Mouse (Mus musculus): ENCODE measurements around the gene Gbgt1. TPM values are rescaled to one million over a fixed set of nuclear protein-coding genes. Genes with fewer than 3 reads are reported as not detected.

Gbgt1 gene
- polyA plus RNA-seq, 1 experiment = 2.5 TPM

DNA sequence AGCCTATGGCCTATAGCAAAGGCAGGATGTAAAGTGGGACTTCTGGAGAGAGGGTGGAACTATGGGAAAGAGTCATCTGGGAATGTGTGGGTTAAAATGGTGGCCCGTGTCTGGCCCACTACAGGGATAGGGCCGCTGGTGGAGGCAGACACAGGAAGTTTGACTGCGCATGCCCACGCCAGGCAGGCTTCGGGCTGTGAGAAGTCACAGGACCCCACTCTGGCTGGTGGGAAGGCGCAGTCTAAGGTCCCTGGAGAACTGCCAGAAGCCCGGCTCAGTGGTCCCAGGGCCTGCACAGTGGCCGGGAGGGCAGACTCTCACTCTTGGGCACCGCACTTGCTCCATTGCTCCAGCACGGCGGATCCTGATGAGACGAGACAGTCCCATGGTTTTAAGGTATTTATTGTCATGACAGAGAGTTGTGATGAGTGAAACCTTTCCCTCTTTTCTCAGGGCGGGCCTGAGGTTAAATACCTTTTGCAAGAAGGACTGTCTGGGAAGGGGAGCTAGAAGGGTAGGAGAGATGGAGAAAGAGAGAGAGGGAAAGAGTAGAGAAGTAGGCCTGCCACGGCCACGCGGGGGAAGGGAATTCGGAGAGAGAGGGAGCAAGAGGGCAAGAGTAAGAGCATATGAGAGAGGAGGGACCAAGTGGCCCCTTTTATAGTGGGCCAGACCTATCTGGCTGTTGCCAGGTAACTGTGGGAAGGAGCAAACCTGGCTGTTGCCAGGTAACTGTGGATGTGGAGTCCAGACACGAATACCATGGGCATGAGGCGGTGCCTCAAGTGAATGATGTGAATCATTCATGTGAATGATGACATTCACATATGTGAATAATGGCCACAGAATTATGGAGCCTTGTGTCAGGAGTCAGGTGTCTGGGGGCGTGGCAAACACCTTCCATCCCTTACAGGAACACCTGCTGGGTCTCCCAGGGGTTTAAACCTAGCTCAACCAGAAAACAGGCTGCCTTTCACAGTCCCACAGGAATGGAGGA lies 17.2 kb upstream of the Gbgt1 start:
- Histone ChIP-seq H3K27me3 (ENCODE audit: control insufficient read depth, insufficient read depth, low read length) (no peaks in the 10 kb centered on the region), H3K4me1 (replicated peaks; ENCODE audit: control insufficient read depth, insufficient read depth, low read length) (no peaks in the 10 kb centered on the region), H3K36me3 (ENCODE audit: control insufficient read depth, insufficient read depth, low read length) (no peaks in the 10 kb centered on the region), H3K4me3 (ENCODE audit: control insufficient read depth, insufficient read depth, low read length) (no peak overlapping the region), H3K27ac (ENCODE audit: control insufficient read depth, insufficient read depth, low read length) (no peak overlapping the region)
- TF ChIP-seq POLR2A (IDR thresholded peaks at IDR 0.05; ENCODE audit: control insufficient read depth, extremely low read depth, insufficient read depth, low read length, poor library complexity) (no peak), CTCF (IDR thresholded peaks at IDR 0.05; ENCODE audit: borderline replicate concordance, control insufficient read depth, extremely low read depth, insufficient read depth, low read length, poor library complexity) (no peak)
- 89% methylated on average over 20 of the region's 20 CpGs for WGBS
- no peak for DNase-seq

GRCm38 (mm10) chr2:28483861-28484260 lies 12.8 kb upstream of the Gbgt1 start:
- no peak for DNase-seq
- Histone ChIP-seq H3K27me3 (ENCODE audit: control insufficient read depth, insufficient read depth, low read length) (no peaks in the 10 kb centered on the region), H3K36me3 (ENCODE audit: control insufficient read depth, insufficient read depth, low read length) (no peaks in the 10 kb centered on the region), H3K4me1 (replicated peaks; ENCODE audit: control insufficient read depth, insufficient read depth, low read length) (no peaks in the 10 kb centered on the region), H3K27ac (ENCODE audit: control insufficient read depth, insufficient read depth, low read length) (no peak overlapping the region), H3K4me3 (ENCODE audit: control insufficient read depth, insufficient read depth, low read length) (no peak overlapping the region)
- 82% methylated on average over 2 of the region's 2 CpGs for WGBS
- TF ChIP-seq POLR2A (IDR thresholded peaks at IDR 0.05; ENCODE audit: control insufficient read depth, extremely low read depth, insufficient read depth, low read length, poor library complexity) (no peak), CTCF (IDR thresholded peaks at IDR 0.05; ENCODE audit: borderline replicate concordance, control insufficient read depth, extremely low read depth, insufficient read depth, low read length, poor library complexity) (no peak)

DNA sequence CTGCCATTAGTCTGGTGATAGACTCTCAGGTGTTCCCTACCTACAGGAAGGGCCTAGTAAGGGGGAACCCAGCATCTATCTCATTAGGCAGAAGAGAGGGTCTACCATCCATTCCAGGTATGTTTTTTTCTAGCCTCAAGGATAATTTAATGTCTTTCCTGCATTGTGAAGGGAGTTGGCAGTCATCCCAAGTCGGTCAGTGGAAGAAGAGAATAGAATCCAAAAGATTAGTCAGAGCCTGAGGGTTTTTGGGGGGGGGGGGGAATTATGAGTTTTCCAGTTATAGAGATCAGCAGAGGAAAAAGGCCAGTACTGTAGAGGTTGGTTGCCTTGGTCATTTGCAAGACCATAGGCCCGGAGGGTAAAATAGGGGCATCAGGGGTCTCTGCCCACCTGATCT lies 2.2 kb upstream of the Gbgt1 start:
- TF ChIP-seq POLR2A (IDR thresholded peaks at IDR 0.05; ENCODE audit: control insufficient read depth, extremely low read depth, insufficient read depth, low read length, poor library complexity) (no peak), CTCF (IDR thresholded peaks at IDR 0.05; ENCODE audit: borderline replicate concordance, control insufficient read depth, extremely low read depth, insufficient read depth, low read length, poor library complexity) (no peak)
- no peak for DNase-seq
- Histone ChIP-seq H3K36me3 (ENCODE audit: control insufficient read depth, insufficient read depth, low read length) (no peaks in the 10 kb centered on the region), H3K4me1 (replicated peaks; ENCODE audit: control insufficient read depth, insufficient read depth, low read length) (no peaks in the 10 kb centered on the region), H3K27ac (ENCODE audit: control insufficient read depth, insufficient read depth, low read length) (no peak overlapping the region), H3K4me3 (ENCODE audit: control insufficient read depth, insufficient read depth, low read length) (no peak overlapping the region), H3K27me3 (ENCODE audit: control insufficient read depth, insufficient read depth, low read length) (no peaks in the 10 kb centered on the region)
- WGBS = 96% methylated on average over 2 of the region's 2 CpGs

GRCm38 (mm10) chr2:28495207-28495756 lies 1.4 kb upstream of the Gbgt1 start:
- DNase-seq = no peak
- no peaks in the 10 kb centered on the region for H3K27me3 ChIP-seq (ENCODE audit: control insufficient read depth, insufficient read depth, low read length)
- no peaks in the 10 kb centered on the region for H3K36me3 ChIP-seq (ENCODE audit: control insufficient read depth, insufficient read depth, low read length)
- no peak overlapping the region for H3K27ac ChIP-seq (ENCODE audit: control insufficient read depth, insufficient read depth, low read length)
- TF ChIP-seq POLR2A (IDR thresholded peaks at IDR 0.05; ENCODE audit: control insufficient read depth, extremely low read depth, insufficient read depth, low read length, poor library complexity) = no peak
- TF ChIP-seq CTCF (IDR thresholded peaks at IDR 0.05; ENCODE audit: borderline replicate concordance, control insufficient read depth, extremely low read depth, insufficient read depth, low read length, poor library complexity) = no peak
- H3K4me1 ChIP-seq (replicated peaks; ENCODE audit: control insufficient read depth, insufficient read depth, low read length) = no peaks in the 10 kb centered on the region
- H3K4me3 ChIP-seq (ENCODE audit: control insufficient read depth, insufficient read depth, low read length) = no peak overlapping the region
- WGBS = 68% methylated on average over 14 of the region's 14 CpGs

GRCm38 (mm10) chr2:28495801-28496595 lies 693 bp upstream of the Gbgt1 start:
- Histone ChIP-seq H3K27ac (ENCODE audit: control insufficient read depth, insufficient read depth, low read length) (no peak overlapping the region), H3K4me1 (replicated peaks; ENCODE audit: control insufficient read depth, insufficient read depth, low read length) (no peaks in the 10 kb centered on the region), H3K36me3 (ENCODE audit: control insufficient read depth, insufficient read depth, low read length) (no peaks in the 10 kb centered on the region), H3K4me3 (ENCODE audit: control insufficient read depth, insufficient read depth, low read length) (no peak overlapping the region), H3K27me3 (ENCODE audit: control insufficient read depth, insufficient read depth, low read length) (no peaks in the 10 kb centered on the region)
- 88% methylated on average over 16 of the region's 16 CpGs for WGBS
- no peak for DNase-seq
- TF ChIP-seq POLR2A (IDR thresholded peaks at IDR 0.05; ENCODE audit: control insufficient read depth, extremely low read depth, insufficient read depth, low read length, poor library complexity) (no peak), CTCF (IDR thresholded peaks at IDR 0.05; ENCODE audit: borderline replicate concordance, control insufficient read depth, extremely low read depth, insufficient read depth, low read length, poor library complexity) (no peak)

DNA sequence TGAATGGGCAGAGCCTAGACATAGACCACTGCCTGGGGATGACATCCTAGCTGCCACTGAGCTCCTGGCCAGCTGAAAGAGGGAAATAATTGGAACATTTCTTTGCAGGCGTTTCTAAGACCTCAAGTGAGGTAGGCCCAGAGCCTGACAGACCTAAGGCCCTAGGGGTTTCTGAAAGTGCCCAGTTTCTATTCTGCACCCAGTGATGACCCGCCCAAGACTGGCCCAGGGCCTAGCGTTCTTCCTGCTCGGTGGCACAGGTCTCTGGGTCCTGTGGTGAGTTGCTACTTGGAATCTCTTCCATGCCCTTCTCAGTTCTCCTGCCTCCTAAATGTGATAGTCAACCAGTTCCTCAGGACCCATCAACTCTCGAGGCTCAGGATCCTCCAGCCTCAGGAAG lies 870 bp downstream of the Gbgt1 start:
- Histone ChIP-seq H3K27me3 (ENCODE audit: control insufficient read depth, insufficient read depth, low read length) (no peaks in the 10 kb centered on the region), H3K27ac (ENCODE audit: control insufficient read depth, insufficient read depth, low read length) (no peak overlapping the region), H3K36me3 (ENCODE audit: control insufficient read depth, insufficient read depth, low read length) (no peaks in the 10 kb centered on the region), H3K4me1 (replicated peaks; ENCODE audit: control insufficient read depth, insufficient read depth, low read length) (no peaks in the 10 kb centered on the region), H3K4me3 (ENCODE audit: control insufficient read depth, insufficient read depth, low read length) (no peak overlapping the region)
- TF ChIP-seq CTCF (IDR thresholded peaks at IDR 0.05; ENCODE audit: borderline replicate concordance, control insufficient read depth, extremely low read depth, insufficient read depth, low read length, poor library complexity) (no peak), POLR2A (IDR thresholded peaks at IDR 0.05; ENCODE audit: control insufficient read depth, extremely low read depth, insufficient read depth, low read length, poor library complexity) (no peak)
- 93% methylated on average over 5 of the region's 5 CpGs for WGBS
- DNase-seq = no peak

All from thymus, adult 2 months (tissue).